Mouse (Mus musculus): ENCODE measurements around the gene Cib4.

DNA sequence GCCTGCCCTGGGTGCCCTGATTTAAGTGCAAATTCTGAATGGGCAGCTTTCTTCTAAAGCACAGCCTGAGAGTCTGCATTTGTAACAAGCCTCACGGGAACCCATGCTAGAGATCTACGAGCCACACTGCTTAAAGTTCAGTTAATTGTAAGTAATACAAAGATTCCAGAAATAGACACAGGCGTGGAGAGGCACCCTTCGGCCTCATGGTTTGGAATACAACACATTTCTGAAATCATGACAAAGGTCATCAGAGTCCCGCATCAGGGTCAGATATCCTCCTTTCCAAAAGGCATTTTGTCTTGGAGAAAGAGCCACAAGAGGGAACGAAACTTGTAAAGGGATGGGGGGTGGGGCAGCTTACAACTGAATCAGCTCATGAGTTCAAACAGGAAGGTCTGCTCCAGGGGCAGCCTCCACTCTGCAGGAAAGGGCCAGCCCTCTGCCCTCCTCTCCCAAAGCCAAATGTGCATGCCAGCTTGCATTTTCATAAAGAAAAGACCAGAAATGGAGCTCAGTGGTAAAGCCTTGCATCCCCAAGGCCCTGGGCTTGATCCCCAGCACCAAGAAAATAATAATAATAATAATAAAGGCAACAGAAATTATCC lies 49.4 kb upstream of the Cib4 start:
- no peak for TF ChIP-seq POLR2A (IDR thresholded peaks at IDR 0.05; ENCODE audit: borderline replicate concordance, extremely low read depth, insufficient read depth, insufficient read length, poor library complexity, severe bottlenecking)
- TF ChIP-seq CTCF (IDR thresholded peaks at IDR 0.05; ENCODE audit: borderline replicate concordance, extremely low read depth, insufficient read depth, insufficient read length), result no peak
